Mouse (Mus musculus) midbrain, embryonic 14.5 days (tissue): ENCODE measurements at regions not wholly inside any gene's neighbourhood (a gene's known extent, or its start where the extent isn't known, plus 50 kb on each side); places are given as distances from the start of the nearest gene placed in this dataset.

Experiments
- ATAC-seq: fragments of 200-750 bp; cut with Nextera tagmentation; 2 replicates; pipeline ENCODE4 v1.8.0; 2017; ENCODE audit warnings: moderate number of reproducible peaks, moderate library complexity; ENCODE audit not compliant: low FRiP score, low TSS enrichment
- DNase-seq: peaks from one replicate; pipeline ENCODE4 v3.0.0-alpha.2; 2015
- H3K27ac ChIP-seq: fragments of 300-500 bp; sonication (generic); replicated peaks from 2 replicates; pipeline ENCODE4 v1.5.1; 2014; ENCODE audit warnings: mild to moderate bottlenecking, low read depth, low read length, moderate library complexity
- H3K27me3 ChIP-seq: fragments of 300-500 bp; sonication (generic); 2 replicates; pipeline ENCODE4 v1.6.1; 2014; ENCODE audit warnings: low read length, control low read depth, mixed read lengths; ENCODE audit not compliant: control insufficient read depth, insufficient read depth
- H3K36me3 ChIP-seq: fragments of 300-500 bp; sonication (generic); 2 replicates; pipeline ENCODE4 v1.6.1; 2014; ENCODE audit warnings: low read length, control low read depth; ENCODE audit not compliant: control insufficient read depth, insufficient read depth
- H3K4me1 ChIP-seq: fragments of 300-500 bp; sonication (generic); 2 replicates; pipeline ENCODE4 v1.6.1; 2014; ENCODE audit warnings: mild to moderate bottlenecking, antibody characterized with exemption, low read length, control low read depth; ENCODE audit not compliant: control insufficient read depth, insufficient read depth
- H3K4me2 ChIP-seq: fragments of 300-500 bp; sonication (generic); 2 replicates; pipeline ENCODE4 v1.6.1; 2014; ENCODE audit warnings: mild to moderate bottlenecking, low read length, moderate library complexity
- H3K4me3 ChIP-seq: fragments of 300-500 bp; sonication (generic); replicated peaks from 2 replicates; pipeline ENCODE4 v1.5.1; 2014; ENCODE audit warnings: low read depth, low read length
- H3K9ac ChIP-seq: fragments of 300-500 bp; sonication (generic); replicated peaks from 2 replicates; pipeline ENCODE4 v1.6.1; 2014; ENCODE audit warnings: mild to moderate bottlenecking, low read length, moderate library complexity
- H3K9me3 ChIP-seq: fragments of 300-500 bp; sonication (generic); 2 replicates; pipeline ENCODE4 v1.6.1; 2016; ENCODE audit warnings: low read length, control low read depth, mixed read lengths; ENCODE audit not compliant: control insufficient read depth
- WGBS: fragments of 180-500 bp; shearing (Covaris S2); extraction: QIAGEN DNeasy Blood & Tissue Kit; methylation state at CpG from one replicate; pipeline ENCODE4 v1.1.7; 2014; 5-methylcytosine and 5-hydroxymethylcytosine counted together

- WGBS, result 27% methylated on average over 6 of the region's 6 CpGs
- no peak for DNase-seq
- Histone ChIP-seq H3K27ac (no peak overlapping the region), H3K9ac (no peak overlapping the region), H3K4me1 (peaks cover 19% of the 10 kb centered on the region), H3K4me2 (no peak overlapping the region), H3K36me3 (no peaks in the 10 kb centered on the region), H3K9me3 (no peaks in the 10 kb centered on the region), H3K27me3 (0 out of 2 replicates have a peak, but pooled peaks cover 4% of the 10 kb centered on the region), H3K4me3 (no peak overlapping the region)
- no peak for ATAC-seq
These were observed 218.3 kb upstream of the Mgmt start for GRCm38 (mm10) chr7:136676104-136676503.

GRCm38 (mm10) chr7:136676987-136677545 is 217.3 kb upstream of the Mgmt start:
- no peaks in the 10 kb centered on the region for H3K27me3 ChIP-seq
- H3K4me1 ChIP-seq, result peaks cover 19% of the 10 kb centered on the region
- no peaks in the 10 kb centered on the region for H3K9me3 ChIP-seq
- no peaks in the 10 kb centered on the region for H3K36me3 ChIP-seq
- DNase-seq (peak; percentile 54), ATAC-seq (no peak)
- WGBS, result 50% methylated on average over 17 of the region's 17 CpGs
- no peak overlapping the region for H3K27ac ChIP-seq
- H3K4me2 ChIP-seq, result 0 out of 2 replicates have a peak overlapping the region, but pooled peaks have one; percentile 4
- no peak overlapping the region for H3K4me3 ChIP-seq
- no peak overlapping the region for H3K9ac ChIP-seq

DNA sequence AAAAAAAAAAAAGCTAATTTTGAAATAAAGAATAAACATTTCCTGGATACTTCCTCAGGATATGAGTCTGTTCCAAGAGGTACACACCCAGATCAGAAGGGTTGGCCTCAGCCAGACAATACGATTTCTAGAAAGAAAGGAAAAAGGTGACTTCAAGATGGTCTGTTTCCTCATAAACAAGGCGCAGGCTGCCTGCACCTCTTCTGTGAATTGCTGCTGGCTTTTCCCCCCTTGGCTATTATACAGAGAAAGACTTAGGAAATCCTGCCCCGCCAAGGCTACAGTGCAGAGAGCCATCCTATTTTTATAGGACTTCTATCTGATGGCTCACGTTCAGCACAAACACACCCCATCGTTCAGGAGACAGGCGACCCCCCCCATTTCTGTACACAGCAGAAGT is 204.8 kb upstream of the Mgmt start:
- no peaks in the 10 kb centered on the region for H3K36me3 ChIP-seq
- peak overlapping the region; percentile 49; the same call in 1 of the 2 replicates for H3K4me2 ChIP-seq
- H3K27me3 ChIP-seq, result no peaks in the 10 kb centered on the region
- DNase-seq (no peak), ATAC-seq (no peak)
- H3K9ac ChIP-seq, result no peak overlapping the region
- no peak overlapping the region for H3K4me3 ChIP-seq
- WGBS, result 37% methylated on average over 6 of the region's 6 CpGs
- H3K4me1 ChIP-seq, result peaks cover 18% of the 10 kb centered on the region
- H3K27ac ChIP-seq, result no peak overlapping the region
- no peaks in the 10 kb centered on the region for H3K9me3 ChIP-seq

DNA sequence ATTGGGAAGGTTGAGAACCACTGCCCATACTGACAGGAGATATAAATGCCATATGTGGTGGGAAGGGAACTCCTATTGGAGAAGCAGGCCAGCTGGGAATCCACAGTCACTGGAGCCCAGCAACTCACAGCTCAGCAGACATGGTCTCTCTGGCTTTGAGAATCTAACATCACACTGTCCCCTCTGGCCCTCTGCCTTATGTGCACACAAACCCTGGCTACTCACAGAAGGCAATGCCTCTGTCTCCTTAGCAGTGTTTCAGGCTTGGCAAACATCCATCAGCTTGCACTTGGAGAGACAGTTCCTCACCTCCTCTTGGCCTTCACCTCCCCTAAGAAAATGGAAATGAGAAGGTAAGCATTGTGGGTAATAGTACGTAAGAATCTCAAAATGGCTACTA is 188.2 kb upstream of the Mgmt start:
- DNase-seq, result no peak
- no peak for ATAC-seq
- Histone ChIP-seq H3K36me3 (no peaks in the 10 kb centered on the region), H3K4me3 (no peak overlapping the region), H3K4me2 (no peak overlapping the region), H3K9ac (no peak overlapping the region), H3K27ac (no peak overlapping the region), H3K27me3 (no peaks in the 10 kb centered on the region), H3K4me1 (no peaks in the 10 kb centered on the region), H3K9me3 (no peaks in the 10 kb centered on the region)
- WGBS, result 84% methylated on average over 1 of the region's 1 CpGs

DNA sequence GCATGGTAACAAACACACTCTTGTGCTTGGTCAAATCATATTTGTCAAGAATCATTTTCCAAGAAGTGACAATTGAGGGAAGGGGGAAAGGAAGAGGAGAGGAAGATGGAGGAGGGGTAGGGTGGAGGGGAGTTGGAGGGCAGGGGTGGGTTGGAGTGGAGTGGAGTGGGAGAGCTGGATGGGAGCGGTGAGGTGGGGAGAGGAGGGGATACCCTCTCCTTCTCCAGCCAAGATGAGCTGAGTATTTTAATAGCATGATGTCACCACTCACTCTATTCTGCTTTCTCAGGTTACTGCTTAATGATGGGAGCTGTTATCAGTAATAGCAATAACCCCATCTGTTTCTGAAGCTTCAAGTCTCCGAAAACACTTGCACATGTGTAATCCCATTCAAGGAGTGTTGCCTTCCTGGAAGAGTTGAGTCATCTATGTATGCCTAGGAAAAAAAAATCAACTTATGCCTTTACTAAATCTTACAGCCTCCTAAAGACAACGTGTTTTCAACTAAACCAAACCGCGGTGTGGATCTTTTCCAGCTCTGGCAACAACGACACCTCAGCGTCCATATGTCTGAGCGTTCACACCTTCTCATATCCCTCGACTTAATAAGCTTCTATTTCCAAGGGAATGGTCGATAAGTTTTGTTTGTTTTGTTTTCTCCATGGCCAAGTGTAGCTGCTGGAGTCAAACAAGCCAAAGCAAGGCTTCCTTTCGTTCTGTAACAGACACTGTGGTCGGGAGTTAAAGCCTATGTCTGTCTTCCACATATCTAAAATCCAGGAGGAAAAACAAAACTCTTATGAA is 187.0 kb upstream of the Mgmt start:
- H3K27me3 ChIP-seq, result no peaks in the 10 kb centered on the region
- H3K36me3 ChIP-seq, result no peaks in the 10 kb centered on the region
- no peaks in the 10 kb centered on the region for H3K4me1 ChIP-seq
- H3K9ac ChIP-seq, result no peak overlapping the region
- H3K4me2 ChIP-seq, result no peak overlapping the region
- no peak for DNase-seq
- no peaks in the 10 kb centered on the region for H3K9me3 ChIP-seq
- no peak overlapping the region for H3K27ac ChIP-seq
- ATAC-seq, result no peak
- 87% methylated on average over 12 of the region's 12 CpGs for WGBS
- no peak overlapping the region for H3K4me3 ChIP-seq

GRCm38 (mm10) chr7:136708004-136708435 is 186.4 kb upstream of the Mgmt start:
- no peak overlapping the region for H3K9ac ChIP-seq
- no peaks in the 10 kb centered on the region for H3K4me1 ChIP-seq
- no peak overlapping the region for H3K27ac ChIP-seq
- H3K4me3 ChIP-seq, result no peak overlapping the region
- no peak for DNase-seq
- ATAC-seq, result no peak
- H3K36me3 ChIP-seq, result no peaks in the 10 kb centered on the region
- no peaks in the 10 kb centered on the region for H3K9me3 ChIP-seq
- H3K4me2 ChIP-seq, result no peak overlapping the region
- H3K27me3 ChIP-seq, result no peaks in the 10 kb centered on the region
- WGBS, result 65% methylated on average over 5 of the region's 5 CpGs

- H3K9me3 ChIP-seq, result no peaks in the 10 kb centered on the region
- no peaks in the 10 kb centered on the region for H3K27me3 ChIP-seq
- H3K4me1 ChIP-seq, result no peaks in the 10 kb centered on the region
- H3K9ac ChIP-seq, result no peak overlapping the region
- no peak overlapping the region for H3K27ac ChIP-seq
- no peaks in the 10 kb centered on the region for H3K36me3 ChIP-seq
- no peak overlapping the region for H3K4me3 ChIP-seq
- WGBS, result 77% methylated on average over 3 of the region's 3 CpGs
- no peak for DNase-seq
- no peak overlapping the region for H3K4me2 ChIP-seq
- no peak for ATAC-seq
These were observed 183.8 kb upstream of the Mgmt start for GRCm38 (mm10) chr7:136710653-136711052.

GRCm38 (mm10) chr7:136712962-136713640 is 181.3 kb upstream of the Mgmt start:
- H3K4me3 ChIP-seq, result no peak overlapping the region
- H3K27me3 ChIP-seq, result no peaks in the 10 kb centered on the region
- 79% methylated on average over 16 of the region's 16 CpGs for WGBS
- no peaks in the 10 kb centered on the region for H3K9me3 ChIP-seq
- no peak for ATAC-seq
- no peak overlapping the region for H3K27ac ChIP-seq
- H3K4me2 ChIP-seq, result no peak overlapping the region
- H3K9ac ChIP-seq, result no peak overlapping the region
- H3K4me1 ChIP-seq, result no peaks in the 10 kb centered on the region
- DNase-seq, result no peak
- H3K36me3 ChIP-seq, result no peaks in the 10 kb centered on the region
